Mouse (Mus musculus) MEL (cell line): Measurements from ENCODE around the gene Hba-a2. TPM values are rescaled to one million over a fixed set of nuclear protein-coding genes. Genes with fewer than 3 reads are reported as not detected.

ENCODE experiments used
- DNase-seq: peaks from one replicate; pipeline ENCODE4 v3.0.0; 2011; ENCODE audit warnings: low read depth, low spot score
- H3K27ac ChIP-seq: 2 replicates; pipeline ENCODE4 v1.5.1; 2012; ENCODE audit warnings: low read depth, mild to moderate bottlenecking, control low read depth, low read length, moderate library complexity; ENCODE audit not compliant: control insufficient read depth
- H3K27me3 ChIP-seq, 2 experiments: fragments of 150-350 bp in 1 of 2; sonication (generic) in 1 of 2; 2 replicates each; pipeline ENCODE4 v1.6.1; 2012; ENCODE audit warnings: low read length in 2 of 2, mild to moderate bottlenecking in 2 of 2, improper control_type of control experiment in 1 of 2, moderate library complexity in 1 of 2; ENCODE audit not compliant: insufficient read depth in 2 of 2, control insufficient read depth in 1 of 2
- H3K36me3 ChIP-seq, 2 experiments: 2 replicates each; pipeline ENCODE4 v1.6.1; 2012 to 2014; ENCODE audit warnings: low read length in 2 of 2, improper control_type of control experiment in 1 of 2, inconsistent platforms in 1 of 2, mild to moderate bottlenecking in 1 of 2; ENCODE audit not compliant: insufficient read depth in 2 of 2, control insufficient read depth in 1 of 2
- H3K4me1 ChIP-seq, 2 experiments: fragments of 150-350 bp in 1 of 2; sonication (generic) in 1 of 2; 2 replicates each; pipeline ENCODE4 v1.6.1; 2012; ENCODE audit warnings: low read length in 2 of 2, improper control_type of control experiment in 1 of 2, mild to moderate bottlenecking in 1 of 2; ENCODE audit not compliant: insufficient read depth in 2 of 2, control insufficient read depth in 1 of 2
- H3K4me3 ChIP-seq, 2 experiments: fragments of 150-350 bp in 1 of 2; sonication (generic) in 1 of 2; 2 replicates each; pipeline ENCODE4 v1.5.1; 2012; ENCODE audit warnings: low read depth in 2 of 2, low read length in 2 of 2, mild to moderate bottlenecking in 2 of 2, moderate library complexity in 2 of 2, control low read depth in 1 of 2, improper control_type of control experiment in 1 of 2; ENCODE audit not compliant: control insufficient read depth in 1 of 2, insufficient read depth in 1 of 2
- H3K79me2 ChIP-seq: 2 replicates; pipeline ENCODE4 v1.6.1; 2012; ENCODE audit warnings: mild to moderate bottlenecking, low read length, moderate library complexity; ENCODE audit not compliant: control insufficient read depth, poor library complexity, insufficient read depth
- H3K9ac ChIP-seq: 2 replicates; pipeline ENCODE4 v1.6.1; 2012; ENCODE audit warnings: low read depth, mild to moderate bottlenecking, control low read depth, low read length, moderate library complexity; ENCODE audit not compliant: control insufficient read depth, poor library complexity, severe bottlenecking
- H3K9me3 ChIP-seq: fragments of 150-350 bp; sonication (generic); replicated peaks from 2 replicates; pipeline ENCODE4 v1.6.1; 2012; ENCODE audit warnings: mild to moderate bottlenecking, low read length, improper control_type of control experiment, moderate library complexity; ENCODE audit not compliant: insufficient read depth
- CHD2 ChIP-seq: IDR thresholded peaks from 2 replicates; pipeline ENCODE4 v1.6.1; 2011; ENCODE audit warnings: low read length, improper control_type of control experiment
- EP300 ChIP-seq, 2 experiments: IDR thresholded peaks; 2 replicates each; pipeline ENCODE4 v1.6.1; 2011; ENCODE audit warnings: improper control_type of control experiment in 2 of 2, low read length in 2 of 2, low read depth in 1 of 2, mild to moderate bottlenecking in 1 of 2
- ETS1 ChIP-seq: IDR thresholded peaks from 2 replicates; pipeline ENCODE4 v1.6.1; 2012; ENCODE audit warnings: low read depth, mild to moderate bottlenecking, inconsistent platforms, low read length, improper control_type of control experiment, moderate library complexity
- GABPA ChIP-seq: IDR thresholded peaks from 2 replicates; pipeline ENCODE4 v1.6.1; 2012; ENCODE audit warnings: low read depth, mild to moderate bottlenecking, inconsistent platforms, low read length, improper control_type of control experiment, moderate library complexity
- GATA1 ChIP-seq: IDR thresholded peaks from 2 replicates; pipeline ENCODE4 v1.6.1; 2011; ENCODE audit warnings: low read depth, low read length, improper control_type of control experiment
- JUND ChIP-seq: IDR thresholded peaks from 2 replicates; pipeline ENCODE4 v1.6.1; 2011; ENCODE audit warnings: low read depth, mild to moderate bottlenecking, improper control_type of control experiment, low read length
- MAFK ChIP-seq: IDR thresholded peaks from 2 replicates; pipeline ENCODE4 v1.6.1; 2011; ENCODE audit warnings: low read depth, mild to moderate bottlenecking, low read length, improper control_type of control experiment, borderline replicate concordance
- MAX ChIP-seq: IDR thresholded peaks from 2 replicates; pipeline ENCODE4 v1.6.1; 2011; ENCODE audit warnings: low read length, improper control_type of control experiment
- MYC ChIP-seq: IDR thresholded peaks from 2 replicates; pipeline ENCODE4 v1.6.1; 2011; ENCODE audit warnings: low read depth, mild to moderate bottlenecking, low read length, improper control_type of control experiment, moderate library complexity
- POLR2AphosphoS2 ChIP-seq: IDR thresholded peaks from 2 replicates; pipeline ENCODE4 v1.6.1; 2011; ENCODE audit warnings: low read length, improper control_type of control experiment
- RAD21 ChIP-seq: IDR thresholded peaks from 2 replicates; pipeline ENCODE4 v1.6.1; 2011; ENCODE audit warnings: mild to moderate bottlenecking, low read depth, low read length, improper control_type of control experiment
- RCOR1 ChIP-seq: IDR thresholded peaks from 2 replicates; pipeline ENCODE4 v1.6.1; 2012; ENCODE audit warnings: low read depth, mild to moderate bottlenecking, inconsistent platforms, low read length, improper control_type of control experiment
- SIN3A ChIP-seq: IDR thresholded peaks from 2 replicates; pipeline ENCODE4 v1.6.1; 2012; ENCODE audit warnings: low read length, improper control_type of control experiment, inconsistent platforms
- TAL1 ChIP-seq: IDR thresholded peaks from 2 replicates; pipeline ENCODE4 v1.6.1; 2012; ENCODE audit warnings: mild to moderate bottlenecking, inconsistent platforms, low read length, moderate library complexity, mixed read lengths
- TBP ChIP-seq: IDR thresholded peaks from 2 replicates; pipeline ENCODE4 v1.8.0; 2011; ENCODE audit warnings: low read depth, low read length, improper control_type of control experiment
- TCF12 ChIP-seq: IDR thresholded peaks from 2 replicates; pipeline ENCODE4 v1.6.1; 2014; ENCODE audit warnings: low read depth, mild to moderate bottlenecking, inconsistent platforms, low read length, improper control_type of control experiment, moderate library complexity
- UBTF ChIP-seq: IDR thresholded peaks from 2 replicates; pipeline ENCODE4 v1.6.1; 2012; ENCODE audit warnings: low read depth, mild to moderate bottlenecking, inconsistent platforms, low read length, improper control_type of control experiment, moderate library complexity, borderline replicate concordance; ENCODE audit not compliant: insufficient read depth
- USF2 ChIP-seq, 2 experiments: IDR thresholded peaks; 2 replicates each; pipeline ENCODE4 v1.6.1; 2011 to 2012; ENCODE audit warnings: improper control_type of control experiment in 2 of 2, low read length in 2 of 2, borderline replicate concordance in 1 of 2, inconsistent platforms in 1 of 2, low read depth in 1 of 2, mild to moderate bottlenecking in 1 of 2; ENCODE audit not compliant: insufficient read depth in 1 of 2
- ZKSCAN1 ChIP-seq: IDR thresholded peaks from 2 replicates; pipeline ENCODE4 v1.6.1; 2012; ENCODE audit warnings: low read depth, mild to moderate bottlenecking, inconsistent platforms, low read length, improper control_type of control experiment, moderate library complexity
- ZMIZ1 ChIP-seq: IDR thresholded peaks from 2 replicates; pipeline ENCODE4 v1.6.1; 2012; ENCODE audit warnings: low read depth, mild to moderate bottlenecking, inconsistent platforms, low read length, improper control_type of control experiment, moderate library complexity
- ZNF384 ChIP-seq: IDR thresholded peaks from 2 replicates; pipeline ENCODE4 v1.6.1; 2012; ENCODE audit warnings: low read depth, mild to moderate bottlenecking, inconsistent platforms, low read length, improper control_type of control experiment
- polyA plus RNA-seq, 2 experiments: library from polyadenylated mRNA; stranded (reverse) in 1 of 2; unstranded in 1 of 2; fragments of >175 nt in 1 of 2; fragments of >200 nt in 1 of 2; gene quantifications; 2 replicates each; pipeline versions ENCODE4 v1.2.1 to v1.2.4; 2012; ENCODE audit warnings: low replicate concordance in 2 of 2, low read depth in 1 of 2; ENCODE audit not compliant: insufficient read length in 2 of 2, insufficient read depth in 1 of 2, missing spikeins in 1 of 2
- total RNA-seq: library from RNA; depleted of rRNA; stranded (reverse); fragments of 300-350 nt; gene quantifications from 2 replicates; pipeline ENCODE4 v1.2.3, GENCODE M21; 2012

Gene Hba-a2
- total and polyA plus RNA-seq, 3 experiments: 202 to 432 (median 313) TPM

GRCm38 (mm10) chr11:32250880-32251763, 45.2 kb upstream of the Hba-a2 start:
- Histone ChIP-seq H3K27me3 (no peaks in the 10 kb centered on the region), H3K4me1 (peaks cover 24 to 37% of the 10 kb centered on the region in 2 experiments), H3K9ac (peak overlapping the region; percentile 8; the same call in 1 of the 2 replicates), H3K4me3 (no peak overlapping the region), H3K79me2 (no peaks in the 10 kb centered on the region), H3K27ac (peak overlapping the region; percentile 80), H3K9me3 (no peaks in the 10 kb centered on the region), H3K36me3 (peaks cover 0 to 42% of the 10 kb centered on the region in 2 experiments; a peak in 2 of 4 replicates)
- TF ChIP-seq ZNF384: no peak
- TF ChIP-seq RCOR1: peak; percentile 85
- peak; percentile 95 for TF ChIP-seq TCF12
- TF ChIP-seq CHD2: no peak
- no peak for TF ChIP-seq ZKSCAN1
- peak; percentile 65; the same call in 1 of the 2 replicates for TF ChIP-seq GABPA
- peak; percentile 75 for TF ChIP-seq MYC
- peak; percentile 89 for TF ChIP-seq SIN3A
- no peak for TF ChIP-seq ZMIZ1
- TF ChIP-seq MAX: no peak
- TF ChIP-seq TBP: no peak
- peak; percentile 95 for TF ChIP-seq MAFK
- peak; percentile 87 for TF ChIP-seq JUND
- no peak for TF ChIP-seq USF2 (IDR thresholded peaks at IDR 0.05; ENCODE audit: borderline replicate concordance in 1 of 2, insufficient read depth in 1 of 2, low read depth in 1 of 2, low read length in 2 of 2)
- peak; percentile 91 for TF ChIP-seq TAL1
- peak; percentile 94 for TF ChIP-seq GATA1
- no peak for TF ChIP-seq RAD21
- TF ChIP-seq POLR2AphosphoS2: no peak
- peak; percentile 97 for TF ChIP-seq ETS1
- TF ChIP-seq UBTF: no peak
- TF ChIP-seq EP300 (IDR thresholded peaks at IDR 0.05; ENCODE audit: low read depth in 1 of 2, low read length in 2 of 2): peak; percentile 97 to 99
- DNase-seq: peak; percentile 90
